Mouse (Mus musculus) liver, embryonic 14.5 days (tissue): ENCODE measurements around the gene Rhebl1.

Experiments used
- CTCF ChIP-seq: IDR thresholded peaks from 2 replicates; pipeline ENCODE4 v1.5.1; 2016; ENCODE audit warnings: antibody characterized with exemption, low read depth, control low read depth
- EP300 ChIP-seq: IDR thresholded peaks from 2 replicates; pipeline ENCODE4 v1.6.1; 2016; ENCODE audit warnings: antibody characterized with exemption, low read depth

DNA sequence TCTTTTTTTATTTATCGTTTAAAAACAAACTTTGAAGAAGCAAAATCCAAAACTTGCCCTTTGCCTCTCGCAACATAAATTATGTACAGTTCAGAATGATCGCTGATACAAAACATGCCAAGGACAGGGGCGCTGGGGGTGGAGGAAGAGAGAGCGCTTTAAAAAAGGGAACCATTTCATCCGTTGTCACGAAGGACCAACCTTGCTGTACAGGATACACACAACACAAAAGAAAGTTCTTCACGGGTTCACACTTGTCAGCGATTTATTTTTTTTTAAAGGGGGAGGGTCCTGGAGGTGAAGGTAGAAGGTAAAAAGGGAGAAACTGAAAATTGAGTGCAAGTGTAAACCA is 62.7 kb downstream of the Rhebl1 start:
- no peak for TF ChIP-seq CTCF
- no peak for TF ChIP-seq EP300
